Mouse (Mus musculus): ENCODE results near the gene Bcl2l2.

Bcl2l2 gene

DNA sequence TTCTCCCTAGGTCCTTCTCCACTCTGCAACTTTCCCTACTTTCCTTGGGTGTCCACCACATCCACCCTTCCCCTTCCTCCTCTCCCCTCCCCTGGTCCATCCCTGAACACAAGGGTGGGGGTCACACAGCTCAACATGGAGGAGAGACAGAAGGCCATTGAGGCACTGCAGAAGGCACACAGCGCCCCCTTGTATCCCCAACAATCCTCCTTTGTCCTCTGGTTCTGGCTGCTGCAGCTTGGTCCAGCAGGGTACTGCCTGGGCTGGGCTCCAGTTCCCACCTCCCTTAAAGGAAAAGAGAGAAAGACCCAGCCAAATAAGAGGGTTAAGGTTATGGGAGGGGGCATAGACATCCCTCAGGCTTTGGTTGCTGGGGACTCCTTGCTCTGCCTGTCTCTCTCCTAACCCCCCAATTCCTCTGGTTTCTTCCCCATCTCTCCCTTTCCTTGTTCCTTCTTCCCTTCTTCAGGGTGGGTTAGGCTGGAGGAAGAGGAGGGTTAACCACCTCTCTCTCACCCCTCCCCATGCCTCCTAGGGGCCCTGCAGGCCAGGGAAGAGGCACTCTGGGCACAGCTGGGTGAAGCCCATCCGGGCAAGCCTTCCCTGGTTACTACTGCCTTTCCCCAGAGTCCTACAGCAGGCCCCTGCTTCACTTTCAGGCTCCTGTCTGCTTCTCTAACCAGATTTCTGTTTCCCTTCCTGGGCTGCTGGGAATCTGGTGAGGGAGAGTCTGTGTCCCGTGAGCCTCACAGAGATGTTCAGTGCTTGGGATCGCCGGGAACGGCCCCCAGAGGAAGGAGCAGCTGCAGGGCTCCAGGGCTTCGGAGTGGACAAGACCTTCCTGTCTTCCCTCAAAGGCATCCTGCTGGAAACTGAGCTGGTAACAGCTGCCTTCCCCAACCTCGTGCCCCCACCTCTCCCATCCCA is 53.0 kb downstream of the Bcl2l2 start, which contains the start of gene Cmtm5:
Gene Cmtm5 (plus strand): TSS at position 358 of the 927 bp plus-strand sequence.
- peak; percentile 23 for DNase-seq (ENCODE audit: extremely low spot score, low spot score)

DNA sequence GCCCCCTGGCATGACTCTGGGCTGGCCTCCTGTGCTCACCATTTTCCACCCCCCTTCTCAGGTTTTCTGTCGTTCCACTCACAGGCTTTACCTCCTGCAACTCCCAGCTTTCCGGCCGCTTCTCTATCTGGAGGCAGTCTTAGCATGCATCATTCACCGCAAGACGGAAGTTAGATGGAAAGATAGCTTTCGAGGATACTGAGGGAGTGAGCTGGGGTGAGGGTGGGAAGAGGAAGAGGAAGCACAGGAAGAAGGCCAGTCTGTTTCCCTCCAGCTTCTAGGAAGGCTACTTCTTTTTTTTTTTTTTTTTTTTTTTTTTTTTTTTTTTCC is 53.6 kb downstream of the Bcl2l2 start:
- DNase-seq (ENCODE audit: extremely low spot score, low spot score): peak; percentile 21

DNA sequence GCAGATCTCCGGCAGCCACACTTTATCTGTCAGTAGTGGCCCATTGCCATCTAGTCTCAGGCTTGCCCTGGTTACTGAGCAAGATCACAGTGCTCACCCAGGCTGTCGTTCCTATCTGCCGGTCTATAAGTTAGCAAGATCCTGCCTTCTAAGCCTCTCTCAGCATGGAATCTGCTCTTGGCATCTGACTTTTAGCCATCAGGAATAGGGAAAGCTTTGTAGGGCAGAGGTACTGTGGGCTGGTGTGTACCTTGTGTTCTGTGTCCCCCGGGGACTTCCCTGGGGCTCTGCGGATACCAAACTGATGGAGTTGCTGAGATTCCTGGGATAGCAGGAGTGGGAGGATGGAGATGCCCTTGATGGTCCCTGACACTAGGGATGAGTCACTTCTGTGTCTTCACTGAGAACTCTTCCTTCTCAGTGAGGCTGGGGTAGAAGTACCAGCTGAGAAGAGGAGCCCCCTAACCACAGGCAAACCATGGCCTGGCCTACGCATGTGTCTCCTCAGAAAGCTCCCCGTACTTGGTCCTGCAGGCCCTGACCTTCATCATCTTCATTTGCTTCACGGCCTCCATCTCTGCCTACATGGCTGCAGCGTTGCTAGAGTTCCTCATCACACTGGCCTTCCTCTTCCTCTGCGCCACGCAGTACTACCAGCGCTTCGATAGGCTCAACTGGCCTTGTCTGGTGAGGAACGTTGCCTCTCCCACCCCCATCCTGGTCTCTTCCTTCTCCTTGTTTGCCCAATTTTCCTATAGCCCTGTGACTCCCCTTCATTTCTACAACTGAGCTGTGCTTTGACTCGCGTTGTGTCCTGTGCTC is 54.4 kb downstream of the Bcl2l2 start:
- DNase-seq (ENCODE audit: extremely low spot score, low spot score): no peak
